Mouse (Mus musculus) regulatory T cell (primary cell): ENCODE data around the gene Gm4981.

Experiments used
- in situ Hi-C: fragments of 300-600 bp; cut with MboI, MseI; formaldehyde crosslinking; loops from one replicate; pipeline ENCODE4 v1.15.1; 2025; ENCODE audit warnings: high pct_unique_total_duplicates

The Gm4981 gene

GRCm38 (mm10) chr10:58223972-58224805, 12.3 kb downstream of the Gm4981 start:
- in situ Hi-C loops = loop anchor here (5.0 to 25.0 kb wide), 6 partner anchors 367 to 1012 kb away; no protein-coding TSS in a partner anchor

DNA sequence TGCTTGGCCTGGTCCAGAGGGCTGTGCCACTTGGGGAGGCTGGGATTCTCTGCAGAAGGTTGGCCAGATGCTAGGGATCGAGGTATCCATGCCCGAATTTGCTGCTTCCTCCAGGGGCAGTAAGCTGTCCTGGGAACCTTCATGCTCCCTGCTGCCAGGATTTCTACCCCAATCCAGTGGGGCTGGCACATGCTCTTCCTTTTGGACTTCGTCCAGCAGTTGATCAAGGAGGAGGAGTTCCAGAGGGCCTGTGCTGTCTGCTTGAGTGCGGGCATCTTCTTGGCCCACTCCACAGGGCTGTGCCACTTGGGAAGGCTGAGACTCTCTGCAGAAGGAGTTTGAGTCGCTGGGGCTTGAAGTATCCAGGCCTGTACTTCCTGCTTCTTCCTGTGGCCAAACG, 13.3 kb downstream of the Gm4981 start:
- in situ Hi-C loops = loop anchor here (5.0 to 25.0 kb wide), 6 partner anchors 366 to 1011 kb away; no protein-coding TSS in a partner anchor

GRCm38 (mm10) chr10:58221571-58221970, 14.9 kb downstream of the Gm4981 start:
- in situ Hi-C loops = loop anchor here (5.0 to 25.0 kb wide), 6 partner anchors 364 to 1009 kb away; no protein-coding TSS in a partner anchor

- in situ Hi-C loops = loop anchor here (5.0 to 25.0 kb wide), 6 partner anchors 363 to 1008 kb away; no protein-coding TSS in a partner anchor
These were observed 15.8 kb downstream of the Gm4981 start for GRCm38 (mm10) chr10:58220726-58221125.

DNA sequence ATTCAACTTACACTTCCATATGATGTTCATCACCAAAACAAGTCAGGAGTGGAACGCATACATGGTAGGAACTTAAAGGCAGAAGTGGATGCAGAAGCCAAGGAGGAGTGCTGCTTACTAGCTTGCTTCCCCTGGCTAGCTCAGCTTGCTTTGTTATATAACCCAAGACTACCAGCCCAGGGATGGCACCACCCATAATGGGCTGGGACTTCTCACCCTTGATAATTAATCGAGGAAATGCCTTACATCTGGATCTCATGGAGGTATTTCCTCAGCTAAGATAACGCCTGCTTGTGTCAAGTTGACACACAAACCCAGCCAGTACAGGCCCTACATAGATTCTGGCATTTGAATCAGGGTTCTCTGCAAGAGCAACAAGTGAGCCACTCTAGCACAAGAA, 19.1 kb downstream of the Gm4981 start:
- in situ Hi-C loops = loop anchor here (25.0 kb wide), 2 partner anchors 670 to 1005 kb away; no protein-coding TSS in a partner anchor

- in situ Hi-C loops = loop anchor here (25.0 kb wide), 2 partner anchors 672 to 1003 kb away; no protein-coding TSS in a partner anchor
These were observed 21.1 kb downstream of the Gm4981 start for GRCm38 (mm10) chr10:58215353-58215752.

DNA sequence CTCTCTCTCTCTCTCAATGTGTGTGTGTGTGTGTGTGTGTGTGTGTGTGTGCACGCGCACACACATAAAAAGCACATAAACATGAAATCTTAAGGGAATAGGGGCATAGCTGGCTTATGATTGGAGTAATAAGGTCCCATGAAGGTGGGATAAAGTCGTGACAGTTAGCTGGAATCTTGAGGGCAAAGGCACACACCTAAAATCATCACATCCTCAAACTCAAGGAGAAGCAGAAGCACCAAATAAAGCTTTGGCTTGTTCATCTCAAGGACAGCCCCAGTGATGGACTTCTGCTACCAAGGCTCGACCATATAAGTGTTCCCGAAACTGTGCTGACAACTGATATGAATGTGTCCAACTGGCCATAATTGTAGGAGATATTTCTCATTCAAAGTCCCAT, 21.6 kb downstream of the Gm4981 start:
- in situ Hi-C loops = loop anchor here (25.0 kb wide), 2 partner anchors 672 to 1003 kb away; no protein-coding TSS in a partner anchor

- in situ Hi-C loops = loop anchor here (25.0 kb wide), 2 partner anchors 673 to 1002 kb away; no protein-coding TSS in a partner anchor
These were observed 22.0 kb downstream of the Gm4981 start for GRCm38 (mm10) chr10:58214497-58214896.

DNA sequence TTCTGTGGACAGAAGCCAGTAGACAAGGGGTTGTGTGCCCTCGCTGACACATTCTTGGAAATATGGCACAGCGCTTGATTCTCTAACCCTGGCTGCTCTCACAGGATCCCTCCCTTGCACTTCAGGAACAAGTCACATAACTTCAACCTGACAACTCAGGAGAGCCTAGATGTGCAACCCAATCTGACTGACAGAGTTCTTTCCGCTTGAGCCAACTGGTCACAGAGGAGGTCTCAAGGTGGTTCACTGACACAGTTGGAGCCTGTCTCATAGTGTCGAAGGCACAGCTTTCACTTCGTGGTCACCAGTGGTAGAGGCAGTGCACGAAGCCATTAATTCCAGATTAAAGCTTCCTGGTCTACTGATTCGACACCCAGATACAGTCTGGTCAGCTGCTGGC, 24.3 kb downstream of the Gm4981 start:
- in situ Hi-C loops = loop anchor here (25.0 kb wide), 2 partner anchors 675 to 1000 kb away; no protein-coding TSS in a partner anchor

DNA sequence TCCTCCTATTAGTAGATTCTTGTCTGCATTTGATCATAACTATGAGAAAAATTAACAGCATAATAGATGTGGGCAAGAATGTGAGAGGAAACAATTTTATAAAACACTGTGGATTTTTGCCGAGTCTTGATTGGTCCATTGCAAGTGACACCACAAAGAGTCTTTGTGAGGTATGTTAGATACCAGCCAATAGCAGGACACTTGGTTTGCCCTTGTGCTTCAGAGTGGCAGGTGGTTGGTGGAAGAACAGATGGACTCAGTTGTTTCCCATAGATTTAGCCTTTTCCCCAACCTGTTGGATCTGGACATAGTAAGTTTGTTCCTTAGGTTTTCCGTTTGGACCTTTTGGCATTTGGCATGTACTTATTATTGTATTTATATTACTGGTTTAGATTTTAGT, 25.3 kb downstream of the Gm4981 start:
- in situ Hi-C loops = loop anchor here (25.0 kb wide), 2 partner anchors 676 to 999 kb away; no protein-coding TSS in a partner anchor

DNA sequence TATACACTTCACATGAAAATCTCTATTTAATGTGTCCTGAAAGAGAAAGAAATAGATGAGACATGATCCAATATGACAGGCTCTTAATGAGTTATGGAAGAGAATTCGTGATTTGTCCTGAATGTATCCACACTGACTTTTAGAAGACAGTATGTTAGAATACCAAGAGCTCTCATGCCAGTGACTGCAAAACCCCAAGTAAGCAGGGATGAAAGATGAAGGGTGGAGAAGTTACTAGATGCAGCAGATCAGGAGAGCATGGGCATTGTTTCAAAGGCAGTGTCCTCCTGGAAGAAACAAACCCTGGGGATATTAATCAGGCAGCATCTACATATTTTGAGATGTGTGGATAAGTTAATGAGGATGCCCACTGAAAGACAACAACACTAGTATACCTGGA, 26.0 kb downstream of the Gm4981 start:
- in situ Hi-C loops = loop anchor here (25.0 kb wide), 2 partner anchors 677 to 998 kb away; no protein-coding TSS in a partner anchor

- in situ Hi-C loops = loop anchor here (25.0 kb wide), 2 partner anchors 677 to 998 kb away; no protein-coding TSS in a partner anchor
These were observed 26.6 kb downstream of the Gm4981 start for GRCm38 (mm10) chr10:58209710-58210467.

DNA sequence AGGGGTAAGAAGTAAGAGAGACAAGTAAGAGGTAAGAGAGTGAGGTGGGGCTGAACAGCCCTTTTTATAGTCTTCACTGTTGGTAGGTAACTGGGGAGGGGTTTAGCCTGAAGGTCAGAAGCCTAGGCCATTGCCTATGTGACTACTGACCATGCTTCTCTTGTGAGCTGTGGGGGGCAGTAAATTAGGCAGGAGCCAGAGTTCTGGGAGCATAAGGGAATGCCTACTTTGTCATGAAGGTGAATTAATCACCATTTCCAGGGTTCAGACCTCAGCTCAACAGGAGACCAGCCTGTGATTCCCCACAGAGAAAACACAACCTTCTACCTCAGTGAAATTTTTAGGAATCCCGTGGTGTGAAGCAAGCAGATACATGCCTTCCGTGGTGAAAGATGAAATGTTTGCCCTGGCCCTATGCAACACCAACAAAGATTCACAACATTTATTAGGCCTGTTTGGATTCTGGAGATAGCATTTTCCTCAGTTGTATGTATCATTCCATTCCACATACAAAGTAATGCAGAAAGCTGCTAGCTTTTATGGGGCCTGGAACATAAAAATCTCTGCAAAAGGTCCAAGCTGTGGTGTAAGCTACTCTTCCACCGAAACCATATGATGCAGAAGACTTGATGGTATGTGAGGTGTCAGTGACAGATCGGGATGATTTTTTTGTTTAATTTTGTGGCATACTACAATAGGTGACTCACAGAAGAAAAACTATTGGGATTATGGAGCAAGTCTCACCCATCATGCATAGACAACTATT, 29.7 kb downstream of the Gm4981 start:
- in situ Hi-C loops = loop anchor here (25.0 kb wide), 2 partner anchors 680 to 995 kb away; no protein-coding TSS in a partner anchor

DNA sequence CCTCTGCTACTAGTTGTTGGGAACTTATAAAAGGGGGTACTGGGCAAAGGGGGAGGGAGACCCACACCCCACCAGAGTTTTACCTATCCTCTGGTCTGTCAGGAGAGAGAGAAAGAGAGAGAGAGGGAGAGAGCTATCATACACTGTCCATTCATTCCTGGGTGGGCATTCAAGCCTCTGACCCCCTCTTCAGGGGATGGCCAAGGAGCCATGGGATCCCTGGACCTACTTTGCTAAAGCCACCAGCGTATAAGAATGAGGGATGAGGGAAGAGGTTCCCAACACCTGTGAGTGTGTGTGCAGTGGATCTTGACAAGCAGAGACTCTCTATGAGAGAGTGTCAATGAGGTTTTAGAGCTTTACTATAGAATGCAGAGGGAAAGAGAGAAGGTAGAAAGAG, 30.5 kb downstream of the Gm4981 start:
- in situ Hi-C loops = loop anchor here (25.0 kb wide), 2 partner anchors 681 to 994 kb away; no protein-coding TSS in a partner anchor
